Mouse (Mus musculus) bone marrow macrophage, adult 2 months (primary cell): ENCODE measurements around the gene Tma7. TPM values are rescaled to one million over a fixed set of nuclear protein-coding genes. Genes with fewer than 3 reads are reported as not detected.

Experiments used
- H3K27ac ChIP-seq: 2 replicates; pipeline ENCODE4 v1.5.1; 2012; ENCODE audit warnings: low read depth, low read length; ENCODE audit not compliant: insufficient read depth
- H3K4me1 ChIP-seq: 2 replicates; pipeline ENCODE4 v1.6.1; 2012; ENCODE audit warnings: low read length; ENCODE audit not compliant: control insufficient read depth, insufficient read depth
- H3K4me3 ChIP-seq: 2 replicates; pipeline ENCODE4 v1.5.1; 2012; ENCODE audit warnings: mild to moderate bottlenecking, low read length, moderate library complexity; ENCODE audit not compliant: insufficient read depth
- CTCF ChIP-seq: IDR thresholded peaks from 2 replicates; pipeline ENCODE4 v1.5.1; 2012; ENCODE audit warnings: low read depth, mild to moderate bottlenecking, low read length, moderate library complexity
- POLR2A ChIP-seq: IDR thresholded peaks from 2 replicates; pipeline ENCODE4 v1.6.1; 2012; ENCODE audit warnings: mild to moderate bottlenecking, low read depth, low read length, borderline replicate concordance
- polyA plus RNA-seq: library from polyadenylated mRNA; stranded (reverse); fragments of >200 nt; gene quantifications from 2 replicates; pipeline ENCODE4 v1.2.4, GENCODE M21; 2012; ENCODE audit not compliant: missing spikeins, insufficient read depth, insufficient read length

Tma7 gene
- polyA plus RNA-seq, 1 experiment = 299 TPM

DNA sequence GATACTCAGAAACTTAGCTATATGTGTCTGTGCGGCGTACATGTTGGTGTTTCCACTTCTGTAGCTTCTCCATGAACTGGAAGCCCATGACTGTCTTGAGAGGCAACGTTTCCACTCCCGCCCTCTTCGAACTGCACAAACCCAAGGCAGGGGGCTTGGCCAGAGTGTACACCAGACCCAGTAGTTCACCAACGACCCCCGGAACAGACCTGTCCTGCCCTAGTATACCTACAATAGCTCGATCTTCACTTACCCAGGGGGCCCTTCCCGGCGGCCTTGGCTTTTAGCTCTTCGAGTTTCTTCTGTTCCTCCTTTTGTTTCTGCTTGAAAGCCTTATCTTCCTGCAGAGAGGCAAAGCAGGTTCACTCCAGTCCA is 651 bp downstream of the Tma7 start:
- Histone ChIP-seq H3K4me1 (peaks cover 8% of the 10 kb centered on the region), H3K27ac (peak overlapping the region; percentile 26), H3K4me3 (peak overlapping the region; percentile 86)
- TF ChIP-seq POLR2A (no peak), CTCF (no peak)

DNA sequence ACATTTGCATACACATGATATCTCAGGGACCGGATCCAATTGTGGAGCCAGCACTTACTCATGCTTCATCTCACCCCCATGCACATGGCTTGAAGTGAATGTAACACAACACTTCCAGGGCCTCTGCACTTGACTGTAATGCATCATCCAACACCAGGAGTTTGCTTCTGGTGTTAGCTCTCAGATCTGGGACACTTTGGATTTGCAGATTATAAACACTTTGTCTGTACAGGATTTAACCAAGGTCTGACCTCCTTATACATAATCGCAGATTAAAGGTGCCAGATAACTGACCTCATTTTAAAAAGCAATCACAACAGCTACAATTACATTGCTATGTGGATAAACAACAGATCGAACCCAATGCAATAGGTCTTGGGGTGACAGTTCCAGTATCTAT is 1.9 kb downstream of the Tma7 start:
- Histone ChIP-seq H3K4me3 (no peak overlapping the region), H3K27ac (no peak overlapping the region), H3K4me1 (peaks cover 8% of the 10 kb centered on the region)
- no peak for TF ChIP-seq CTCF

DNA sequence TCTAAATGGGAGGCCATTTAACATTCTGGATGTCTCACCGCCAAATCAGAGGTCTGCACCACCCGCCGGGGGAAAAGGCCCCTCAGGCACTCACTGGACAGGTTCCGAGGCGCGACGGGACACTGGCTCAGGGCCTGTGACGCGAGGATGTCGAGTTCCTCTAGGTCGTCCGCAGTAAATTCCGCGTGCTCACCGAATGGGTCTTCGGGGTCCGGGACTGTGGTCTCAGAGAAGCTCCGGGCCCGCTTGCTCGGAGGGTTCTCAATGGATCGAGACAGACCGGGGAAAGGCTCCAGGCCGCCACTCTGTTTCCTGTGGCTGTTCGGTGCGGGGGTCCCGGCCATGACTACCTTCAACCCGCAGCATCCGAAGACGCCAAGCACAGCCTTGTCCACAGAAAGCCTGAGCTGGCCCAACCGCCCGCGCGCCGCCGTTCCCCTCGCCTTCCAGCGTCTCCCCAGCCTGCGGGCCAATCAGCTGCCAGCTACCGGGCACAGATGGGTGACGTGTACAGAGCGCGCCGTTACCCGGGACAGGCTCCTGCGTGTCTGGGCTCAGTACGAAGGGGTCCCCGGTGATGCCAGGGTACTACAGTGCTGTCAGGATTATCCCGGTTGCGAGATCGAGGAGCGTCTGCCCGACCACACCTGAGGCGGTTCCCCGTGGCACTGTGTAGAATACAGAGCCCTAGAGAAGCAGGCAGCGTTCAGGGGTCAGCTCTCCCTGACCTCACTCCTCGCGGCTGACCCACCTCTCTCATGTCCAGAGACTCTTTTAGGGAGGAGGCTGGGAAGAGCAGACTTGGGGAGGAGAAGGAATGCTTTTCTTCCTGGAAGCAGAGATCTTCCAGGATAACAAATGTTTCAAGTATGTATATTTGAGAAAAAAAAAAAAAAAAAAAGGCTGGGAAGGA is 8.5 kb downstream of the Tma7 start, which contains the start of gene Atrip:
Gene Atrip (minus strand): TSS at position 464 of the 913 bp plus-strand sequence.
- H3K4me3 ChIP-seq = peak within 1 kb of the TSS; percentile 82
- TF ChIP-seq CTCF (no peak), POLR2A (no peak)
- peaks cover 7% of the 10 kb centered on the region for H3K4me1 ChIP-seq
- H3K27ac ChIP-seq = peak within 1 kb of the TSS; percentile 37; the same call in 1 of the 2 replicates

DNA sequence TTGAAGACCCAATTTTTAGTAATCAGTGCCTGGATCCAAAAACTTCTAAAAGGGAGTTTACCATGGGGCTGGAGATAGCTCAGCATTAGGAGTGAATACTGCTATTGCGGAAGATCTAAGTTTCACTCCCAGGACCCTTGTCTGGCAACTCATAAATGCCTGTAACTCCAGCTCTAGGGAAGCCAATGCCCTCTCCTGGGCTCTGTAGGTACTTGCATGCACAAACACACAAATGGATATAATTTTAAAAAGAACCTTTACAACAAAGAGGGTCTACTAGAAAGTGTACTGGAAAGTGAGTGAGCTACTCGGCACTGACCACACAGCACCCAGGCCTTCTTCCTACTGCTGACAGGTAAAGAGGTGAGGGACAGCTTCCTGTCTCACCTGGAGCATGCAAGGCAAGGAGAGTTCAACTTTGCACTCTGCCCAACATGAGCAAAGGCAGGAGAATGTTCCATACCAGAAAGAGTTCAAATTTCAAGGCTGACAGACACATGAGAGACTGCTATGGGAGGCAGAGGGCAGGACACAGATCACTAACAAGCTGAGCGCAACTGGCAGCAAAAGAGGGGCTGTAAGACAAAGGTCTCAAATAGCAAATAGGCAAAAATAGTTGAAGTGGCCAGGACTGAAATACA is 14.2 kb downstream of the Tma7 start:
- no peak overlapping the region for H3K27ac ChIP-seq
- TF ChIP-seq CTCF (no peak), POLR2A (no peak)
- peaks cover 3% of the 10 kb centered on the region for H3K4me1 ChIP-seq
- H3K4me3 ChIP-seq = no peak overlapping the region

DNA sequence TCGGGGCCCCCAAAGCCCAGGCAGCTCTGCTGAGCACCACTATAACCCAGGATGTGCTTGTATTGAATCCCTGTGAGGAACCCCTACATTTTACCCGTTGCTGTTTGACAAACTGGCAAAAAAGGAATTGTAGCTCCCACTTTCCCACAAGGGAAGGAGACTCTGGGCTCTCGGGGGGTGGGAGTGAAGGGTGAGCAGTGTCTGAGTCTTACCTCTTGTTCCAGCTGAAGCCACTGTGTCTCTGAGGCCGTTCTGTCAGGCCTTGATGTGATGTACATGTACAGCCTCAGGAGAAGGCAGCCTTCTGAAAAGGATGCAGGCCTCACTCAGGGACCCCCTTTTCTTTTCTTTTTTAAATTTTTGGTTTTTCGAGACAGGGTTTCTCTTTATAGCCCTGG is 21.5 kb downstream of the Tma7 start:
- Histone ChIP-seq H3K4me1 (peaks cover 22% of the 10 kb centered on the region), H3K27ac (no peak overlapping the region), H3K4me3 (no peak overlapping the region)
- no peak for TF ChIP-seq CTCF
- no peak for TF ChIP-seq POLR2A

DNA sequence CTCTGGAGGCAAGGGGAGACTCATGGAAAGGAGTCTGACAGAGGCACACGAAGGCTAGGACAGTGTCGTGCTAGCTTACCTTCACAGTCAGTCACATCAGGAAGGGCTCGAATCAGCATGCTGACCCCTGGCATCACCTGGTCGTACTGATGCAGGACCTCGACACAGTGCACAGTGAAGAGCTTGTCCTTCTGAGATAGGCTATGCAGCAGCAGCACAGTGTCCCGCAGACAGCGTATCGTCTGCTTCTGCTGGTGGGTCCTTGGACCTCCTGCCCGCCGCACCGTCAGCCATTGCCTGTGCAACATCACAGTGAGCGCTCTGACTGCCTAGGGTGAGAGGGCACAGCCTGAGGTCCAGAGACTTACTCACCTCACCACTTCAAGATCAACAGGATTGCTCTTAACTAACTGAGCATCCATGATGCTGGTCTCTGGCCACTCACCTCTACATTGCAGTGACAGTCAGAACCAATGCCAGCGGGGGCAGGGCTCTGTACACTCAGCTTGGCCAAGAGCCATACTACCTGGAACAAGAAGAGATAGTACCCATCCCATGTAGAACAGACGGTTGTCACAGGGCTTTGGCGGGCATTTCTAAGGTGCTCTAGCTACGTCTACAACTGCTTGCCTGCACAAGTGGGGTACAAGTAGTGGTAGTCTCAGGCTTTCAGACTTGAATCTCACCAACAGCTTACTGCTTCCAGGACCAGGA is 22.0 kb downstream of the Tma7 start:
- peaks cover 27% of the 10 kb centered on the region for H3K4me1 ChIP-seq
- no peak for TF ChIP-seq CTCF
- TF ChIP-seq POLR2A = no peak
- H3K27ac ChIP-seq = no peak overlapping the region

DNA sequence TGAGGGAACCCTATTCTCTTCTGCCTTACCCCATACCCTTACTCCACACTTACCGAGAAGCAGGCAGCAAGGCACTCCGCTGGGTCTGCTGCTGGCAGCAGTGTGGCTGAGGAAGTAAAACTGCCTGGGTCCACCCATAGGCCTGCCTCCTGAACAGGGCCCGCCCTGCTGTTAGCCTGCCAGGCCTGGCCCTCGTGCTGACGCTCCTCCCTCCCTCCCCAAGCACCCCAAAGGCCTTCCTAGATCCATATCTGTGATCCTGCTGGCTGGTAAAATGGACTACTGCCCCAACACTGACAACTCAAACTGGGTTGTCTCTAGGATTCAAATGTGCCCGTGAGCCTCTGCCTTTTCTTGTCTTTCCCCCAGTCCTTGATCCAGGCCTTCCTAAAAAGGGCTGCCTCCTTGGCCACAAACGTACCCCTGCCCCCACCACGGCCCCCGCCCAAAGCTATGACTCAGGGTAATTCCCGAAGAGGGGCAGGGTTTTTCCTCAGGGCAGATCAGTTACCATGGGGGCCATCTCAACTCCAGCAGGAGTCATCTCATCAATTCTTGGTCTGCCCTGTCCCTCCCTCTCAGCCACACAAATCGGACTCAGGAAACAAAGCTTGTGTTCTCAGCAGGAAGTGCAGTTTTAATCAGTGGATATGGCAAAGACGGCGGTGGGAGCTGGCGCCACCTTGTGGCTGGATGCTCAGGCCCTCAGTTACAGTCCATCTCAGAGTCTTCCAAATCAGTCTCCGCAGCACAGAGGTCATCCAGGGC is 23.1 kb downstream of the Tma7 start, which contains the start of gene Trex1:
Gene Trex1 (minus strand): TSS at position 599 of the 768 bp plus-strand sequence.
- Histone ChIP-seq H3K4me3 (peak within 1 kb of the TSS; percentile 77), H3K4me1 (peaks cover 32% of the 10 kb centered on the region)
- peak; percentile 95 for TF ChIP-seq POLR2A
- TF ChIP-seq CTCF = peak; percentile 92

More for the DNA sequence above, 22.0 kb downstream of the Tma7 start:
- no peak overlapping the region for H3K4me3 ChIP-seq

DNA sequence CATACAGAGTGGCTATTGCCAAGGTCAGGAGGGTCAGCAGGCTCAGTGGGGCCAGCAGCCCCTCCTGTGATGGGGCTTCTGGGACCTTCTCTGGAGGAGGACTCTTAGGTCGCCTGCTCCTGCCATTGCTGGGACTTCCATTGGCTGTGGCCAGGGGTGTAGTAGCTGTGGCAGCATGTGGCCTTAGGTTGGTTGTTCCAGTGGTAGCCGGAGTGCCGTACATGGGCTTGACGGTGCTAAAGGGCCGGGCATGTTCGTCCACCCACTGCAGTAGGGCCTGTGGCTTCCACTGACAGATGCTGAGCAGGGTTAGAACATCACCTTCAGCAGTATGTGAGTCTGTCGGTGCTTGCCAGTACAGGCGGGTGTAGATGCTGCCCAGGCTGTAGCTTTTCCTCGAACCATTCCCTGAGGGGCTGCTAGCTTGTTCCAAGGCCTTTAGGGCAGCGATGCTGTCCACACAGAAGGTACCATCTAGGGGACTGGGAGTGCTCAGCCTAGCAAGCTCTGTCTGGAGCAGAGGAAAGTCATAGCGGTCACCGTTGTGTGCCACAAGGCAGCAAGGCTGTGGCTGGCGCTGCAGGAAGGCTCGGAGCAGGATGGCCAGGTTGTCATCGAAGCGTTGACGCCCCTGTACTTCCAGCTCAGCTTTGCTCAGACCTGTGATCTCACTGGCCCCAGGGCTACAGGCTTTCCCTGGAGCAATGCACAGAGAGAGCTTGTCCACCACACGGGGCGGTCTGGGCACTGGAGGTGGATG is 24.2 kb downstream of the Tma7 start:
- H3K4me1 ChIP-seq = peaks cover 37% of the 10 kb centered on the region
- peak overlapping the region; percentile 79 for H3K27ac ChIP-seq
- no peak for TF ChIP-seq CTCF
- 0 out of 2 replicates have a peak, but pooled peaks have one; percentile 16 for TF ChIP-seq POLR2A
- peak overlapping the region; percentile 77 for H3K4me3 ChIP-seq

More for the DNA sequence above, 23.1 kb downstream of the Tma7 start, which contains the start of gene Trex1:
- peak within 1 kb of the TSS; percentile 82 for H3K27ac ChIP-seq

DNA sequence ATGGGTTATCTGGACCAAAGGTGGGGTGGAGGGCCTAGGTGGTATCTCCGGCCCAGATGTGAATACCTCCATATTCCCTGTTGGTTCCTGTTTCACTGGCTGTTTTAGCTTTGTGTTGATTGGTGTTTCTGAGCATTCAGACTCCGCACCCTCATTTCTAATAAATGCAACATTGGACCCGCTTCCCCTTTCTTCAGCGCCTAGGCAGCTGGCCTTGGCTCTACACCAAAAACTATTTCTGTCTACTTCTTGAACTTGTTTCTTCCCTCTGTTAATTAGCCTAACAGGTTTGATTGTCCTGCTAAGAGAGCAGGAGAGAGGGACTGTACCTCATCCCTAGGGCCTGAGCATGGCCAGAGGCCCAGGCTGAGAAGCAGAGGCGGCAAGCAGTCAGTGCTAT is 24.8 kb downstream of the Tma7 start:
- Histone ChIP-seq H3K27ac (peak overlapping the region; percentile 86), H3K4me1 (peaks cover 37% of the 10 kb centered on the region), H3K4me3 (peak overlapping the region; percentile 77)
- no peak for TF ChIP-seq POLR2A
- TF ChIP-seq CTCF = no peak
